Mouse (Mus musculus): ENCODE measurements around the gene Mapkbp1. TPM values are rescaled to one million over a fixed set of nuclear protein-coding genes. Genes with fewer than 3 reads are reported as not detected.

Mapkbp1 gene
- polyA plus RNA-seq (2014; fragmentation: Illumina TruSeq; extraction: RNeasy Lipid Tissue Mini Kit (QIAGEN cat#74804); ENCODE audit: low read depth, low replicate concordance): 28.3 TPM

GRCm38 (mm10) chr2:119972537-119972879, at the start of gene Mapkbp1:
Mapkbp1 (plus strand) TSS chr2:119972699.

GRCm38 (mm10) chr2:120026984-120027949, 54.8 kb downstream of the Mapkbp1 start, which contains the start of the genes Jmjd7 and Gm28042:
Jmjd7 (plus strand) TSS chr2:120027483.
Gm28042 (plus strand) TSS chr2:120027493.

GRCm38 (mm10) chr2:120032726-120033467, 60.4 kb downstream of the Mapkbp1 start, which contains the start of gene Pla2g4b:
Pla2g4b (plus strand) TSS chr2:120033417.

Other genes with a start within 250 kb of the Mapkbp1 start
- 2.2 TPM for gene Itpka, start 230.4 kb upstream of the Mapkbp1 start, polyA plus RNA-seq (2014; fragmentation: Illumina TruSeq; extraction: RNeasy Lipid Tissue Mini Kit (QIAGEN cat#74804); ENCODE audit: low read depth, low replicate concordance)
- 0.12 TPM for gene Ltk, start 212.3 kb upstream of the Mapkbp1 start, polyA plus RNA-seq (2014; fragmentation: Illumina TruSeq; extraction: RNeasy Lipid Tissue Mini Kit (QIAGEN cat#74804); ENCODE audit: low read depth, low replicate concordance)
- gene Rpap1, start 185.2 kb upstream of the Mapkbp1 start, polyA plus RNA-seq (2014; fragmentation: Illumina TruSeq; extraction: RNeasy Lipid Tissue Mini Kit (QIAGEN cat#74804); ENCODE audit: low read depth, low replicate concordance): 10.5 TPM
- 4.2 TPM for gene Tyro3, start 175.0 kb upstream of the Mapkbp1 start, polyA plus RNA-seq (2014; fragmentation: Illumina TruSeq; extraction: RNeasy Lipid Tissue Mini Kit (QIAGEN cat#74804); ENCODE audit: low read depth, low replicate concordance)
- 21.2 TPM for gene Mga, start 75.5 kb upstream of the Mapkbp1 start, polyA plus RNA-seq (2014; fragmentation: Illumina TruSeq; extraction: RNeasy Lipid Tissue Mini Kit (QIAGEN cat#74804); ENCODE audit: low read depth, low replicate concordance)
- 7.0 TPM for gene Jmjd7, start 54.8 kb downstream of the Mapkbp1 start, polyA plus RNA-seq (2014; fragmentation: Illumina TruSeq; extraction: RNeasy Lipid Tissue Mini Kit (QIAGEN cat#74804); ENCODE audit: low read depth, low replicate concordance)
- gene Gm28042, start 54.8 kb downstream of the Mapkbp1 start, polyA plus RNA-seq (2014; fragmentation: Illumina TruSeq; extraction: RNeasy Lipid Tissue Mini Kit (QIAGEN cat#74804); ENCODE audit: low read depth, low replicate concordance): 2.1 TPM
- 2.6 TPM for gene Pla2g4b, start 60.7 kb downstream of the Mapkbp1 start, polyA plus RNA-seq (2014; fragmentation: Illumina TruSeq; extraction: RNeasy Lipid Tissue Mini Kit (QIAGEN cat#74804); ENCODE audit: low read depth, low replicate concordance)
- 26.5 TPM for gene Ehd4, start 181.9 kb downstream of the Mapkbp1 start, polyA plus RNA-seq (2014; fragmentation: Illumina TruSeq; extraction: RNeasy Lipid Tissue Mini Kit (QIAGEN cat#74804); ENCODE audit: low read depth, low replicate concordance)